In genomic region chr8:48742741-48743140, GRCm38 (mm10) we compare ENCODE assay signal across 18 mouse cellular contexts.
"Had no signal": no experiment of that assay in that cellular context is flagged by ENCODE, and none has a peak within 500 bp of the region (broad histone marks: within the 10 kb centered on the region; RNA-seq: fewer than 3 reads in every experiment).

No protein-coding gene starts in this region.

- DNase-seq: lung, embryonic 14.5 days; lung, postnatal 10 days; lung, postnatal 4 days; midbrain, embryonic 14.5 days; retina, postnatal 1 day; right cerebral cortex, adult 18-20 months; right cerebral cortex, postnatal 25 days; right cerebral cortex, postnatal 4 days; spleen, adult 18-20 months; thymus, adult 18-20 months; thymus, postnatal 25 days; thymus, postnatal 4 days had no signal

- H3K36me3 ChIP-seq: midbrain, embryonic 12.5 days; neural tube, embryonic 13.5 days; neural tube, embryonic 15.5 days had no signal

- H3K9ac ChIP-seq: lung, embryonic 14.5 days; midbrain, embryonic 12.5 days; neural tube, embryonic 13.5 days; neural tube, embryonic 15.5 days had no signal

- H3K4me2 ChIP-seq: lung, embryonic 14.5 days; midbrain, embryonic 12.5 days; neural tube, embryonic 13.5 days; neural tube, embryonic 15.5 days had no signal

- ATAC-seq: midbrain, embryonic 16.5 days had no signal

- H3K27me3 ChIP-seq: midbrain, embryonic 12.5 days; neural tube, embryonic 13.5 days; neural tube, embryonic 15.5 days had no signal

- H3K4me3 ChIP-seq: midbrain, embryonic 10.5 days; midbrain, embryonic 12.5 days; myocyte; neural tube, embryonic 13.5 days; neural tube, embryonic 15.5 days had no signal

- H3K27ac ChIP-seq: midbrain, embryonic 10.5 days; midbrain, embryonic 12.5 days; neural tube, embryonic 13.5 days; neural tube, embryonic 15.5 days had no signal

- H3K9me3 ChIP-seq: midbrain, embryonic 10.5 days; neural tube, embryonic 13.5 days; neural tube, embryonic 15.5 days had no signal
